Mouse (Mus musculus): ENCODE measurements at regions not wholly inside any gene's neighbourhood (a gene's known extent, or its start where the extent isn't known, plus 50 kb on each side); places are given as distances from the start of the nearest gene placed in this dataset.
A peak's percentile ranks its signal among the peaks of the same experiment; 100 is the strongest.

GRCm38 (mm10) chr9:52839996-52840395 lies 160.4 kb upstream of the AI593442 start:
- no peak for DNase-seq

GRCm38 (mm10) chr9:52836151-52836630 lies 156.6 kb upstream of the AI593442 start:
- no peak for DNase-seq

GRCm38 (mm10) chr9:52835481-52836150 lies 156.0 kb upstream of the AI593442 start:
- DNase-seq, result no peak

- DNase-seq, result no peak
Measured at GRCm38 (mm10) chr9:52826781-52827180, 147.2 kb upstream of the AI593442 start.

- no peak for DNase-seq
Measured at GRCm38 (mm10) chr9:52816309-52816708, 136.7 kb upstream of the AI593442 start.

- DNase-seq, result no peak
Measured at GRCm38 (mm10) chr9:52802969-52803368, 123.4 kb upstream of the AI593442 start.

- DNase-seq, result peak; percentile 12
Measured at GRCm38 (mm10) chr9:52801801-52802200, 122.2 kb upstream of the AI593442 start.

GRCm38 (mm10) chr9:52800476-52800875 lies 120.9 kb upstream of the AI593442 start:
- peak; percentile 27 for DNase-seq

GRCm38 (mm10) chr9:52792596-52792995 lies 113.0 kb upstream of the AI593442 start:
- no peak for DNase-seq

GRCm38 (mm10) chr9:52782520-52782919 lies 102.9 kb upstream of the AI593442 start:
- no peak for DNase-seq

GRCm38 (mm10) chr9:52776542-52776941 lies 97.0 kb upstream of the AI593442 start:
- peak; percentile 7 for DNase-seq

GRCm38 (mm10) chr9:52775232-52775631 lies 95.7 kb upstream of the AI593442 start:
- DNase-seq, result no peak

- DNase-seq, result peak; percentile 6
Measured at GRCm38 (mm10) chr9:52768056-52768455, 88.5 kb upstream of the AI593442 start.

GRCm38 (mm10) chr9:52765809-52766208 lies 86.2 kb upstream of the AI593442 start:
- DNase-seq, result peak; percentile 40

- DNase-seq, result no peak
Measured at GRCm38 (mm10) chr9:52762836-52763235, 83.3 kb upstream of the AI593442 start.

GRCm38 (mm10) chr9:52761257-52761656 lies 81.7 kb upstream of the AI593442 start:
- no peak for DNase-seq

GRCm38 (mm10) chr9:52748366-52748765 lies 68.8 kb upstream of the AI593442 start:
- no peak for DNase-seq

GRCm38 (mm10) chr9:52738560-52739100 lies 59.0 kb upstream of the AI593442 start:
- no peak for DNase-seq
